Mouse (Mus musculus) stomach, embryonic 15.5 days (tissue): ENCODE data around the gene Smarcal1. TPM values are rescaled to one million over a fixed set of nuclear protein-coding genes. Genes with fewer than 3 reads are reported as not detected.

Experiments
- ATAC-seq: fragments of 200-750 bp; cut with Nextera tagmentation; 2 replicates; pipeline ENCODE4 v1.8.0; 2017; ENCODE audit warnings: low read depth, moderate number of reproducible peaks, moderate TSS enrichment; ENCODE audit not compliant: insufficient read depth, low FRiP score
- H3K27ac ChIP-seq: fragments of 300-500 bp; sonication (generic); 2 replicates; pipeline ENCODE4 v1.5.1; 2015; ENCODE audit warnings: mild to moderate bottlenecking, inconsistent platforms
- H3K27me3 ChIP-seq: fragments of 300-500 bp; sonication (generic); replicated peaks from 2 replicates; pipeline ENCODE4 v1.6.1; 2015; ENCODE audit warnings: inconsistent platforms
- H3K36me3 ChIP-seq: fragments of 300-500 bp; sonication (generic); 2 replicates; pipeline ENCODE4 v1.6.1; 2015; ENCODE audit warnings: inconsistent platforms
- H3K4me1 ChIP-seq: fragments of 300-500 bp; sonication (generic); 2 replicates; pipeline ENCODE4 v1.6.1; 2015; ENCODE audit warnings: inconsistent platforms
- H3K4me2 ChIP-seq: fragments of 300-500 bp; sonication (generic); 2 replicates; pipeline ENCODE4 v1.6.1; 2015; ENCODE audit warnings: mild to moderate bottlenecking, inconsistent platforms
- H3K4me3 ChIP-seq: fragments of 300-500 bp; sonication (generic); replicated peaks from 2 replicates; pipeline ENCODE4 v1.5.1; 2015; ENCODE audit warnings: inconsistent platforms
- H3K9ac ChIP-seq: fragments of 300-500 bp; sonication (generic); 2 replicates; pipeline ENCODE4 v1.6.1; 2015; ENCODE audit warnings: inconsistent platforms
- H3K9me3 ChIP-seq: fragments of 300-500 bp; sonication (generic); 2 replicates; pipeline ENCODE4 v1.6.1; 2016; ENCODE audit warnings: inconsistent platforms
- WGBS: fragments of 180-500 bp; shearing (Covaris S2); methylation state at CpG from one replicate; pipeline ENCODE4 v1.1.7; 2015; 5-methylcytosine and 5-hydroxymethylcytosine counted together
- polyA plus RNA-seq: library from polyadenylated mRNA; unstranded; fragments of >200 nt; fragmentation: Nextera tagmentation; extraction: Ambion mirVana; gene quantifications from 2 replicates; pipeline ENCODE4 v1.2.1, GENCODE M21; 2015

The Smarcal1 gene
- polyA plus RNA-seq, 1 experiment from 2014 or later, result 18.2 TPM

DNA sequence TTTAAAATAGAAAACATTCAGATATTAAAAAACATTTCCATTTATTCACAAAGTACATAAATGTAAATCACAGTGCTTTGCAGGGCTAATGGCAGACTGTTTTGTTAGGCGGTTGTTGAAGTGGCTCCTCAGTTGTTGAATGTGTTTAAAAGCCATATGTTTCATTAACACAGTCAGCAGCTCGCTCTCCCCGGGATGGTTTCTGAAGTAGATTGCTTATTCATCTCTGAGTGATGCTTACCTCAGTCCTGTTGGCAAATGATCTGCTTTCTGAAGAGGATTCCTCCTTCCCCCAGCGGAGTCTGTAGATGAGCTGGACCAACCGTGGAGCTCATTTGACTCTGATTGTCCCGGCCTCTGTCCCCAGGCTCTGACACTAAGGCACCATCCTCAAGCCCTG is 29.1 kb downstream of the Smarcal1 start:
- ATAC-seq, result no peak
- H3K9me3 ChIP-seq, result no peaks in the 10 kb centered on the region

GRCm38 (mm10) chr1:72635221-72635620 is 52.2 kb downstream of the Smarcal1 start:
- no peaks in the 10 kb centered on the region for H3K9me3 ChIP-seq
- ATAC-seq, result no peak
- no peaks in the 10 kb centered on the region for H3K27me3 ChIP-seq
- no peak overlapping the region for H3K27ac ChIP-seq
- no peak overlapping the region for H3K9ac ChIP-seq
- WGBS, result 48% methylated on average over 5 of the region's 5 CpGs
- H3K4me3 ChIP-seq, result no peak overlapping the region
- no peak overlapping the region for H3K4me2 ChIP-seq
- H3K36me3 ChIP-seq, result peaks cover 11% of the 10 kb centered on the region
- H3K4me1 ChIP-seq, result no peaks in the 10 kb centered on the region

More for the DNA sequence above, 29.1 kb downstream of the Smarcal1 start:
- Histone ChIP-seq H3K36me3 (peaks cover 33% of the 10 kb centered on the region), H3K4me3 (no peak overlapping the region), H3K9ac (no peak overlapping the region), H3K4me1 (no peaks in the 10 kb centered on the region), H3K4me2 (no peak overlapping the region), H3K27me3 (no peaks in the 10 kb centered on the region), H3K27ac (no peak overlapping the region)
- 90% methylated on average over 6 of the region's 6 CpGs for WGBS

DNA sequence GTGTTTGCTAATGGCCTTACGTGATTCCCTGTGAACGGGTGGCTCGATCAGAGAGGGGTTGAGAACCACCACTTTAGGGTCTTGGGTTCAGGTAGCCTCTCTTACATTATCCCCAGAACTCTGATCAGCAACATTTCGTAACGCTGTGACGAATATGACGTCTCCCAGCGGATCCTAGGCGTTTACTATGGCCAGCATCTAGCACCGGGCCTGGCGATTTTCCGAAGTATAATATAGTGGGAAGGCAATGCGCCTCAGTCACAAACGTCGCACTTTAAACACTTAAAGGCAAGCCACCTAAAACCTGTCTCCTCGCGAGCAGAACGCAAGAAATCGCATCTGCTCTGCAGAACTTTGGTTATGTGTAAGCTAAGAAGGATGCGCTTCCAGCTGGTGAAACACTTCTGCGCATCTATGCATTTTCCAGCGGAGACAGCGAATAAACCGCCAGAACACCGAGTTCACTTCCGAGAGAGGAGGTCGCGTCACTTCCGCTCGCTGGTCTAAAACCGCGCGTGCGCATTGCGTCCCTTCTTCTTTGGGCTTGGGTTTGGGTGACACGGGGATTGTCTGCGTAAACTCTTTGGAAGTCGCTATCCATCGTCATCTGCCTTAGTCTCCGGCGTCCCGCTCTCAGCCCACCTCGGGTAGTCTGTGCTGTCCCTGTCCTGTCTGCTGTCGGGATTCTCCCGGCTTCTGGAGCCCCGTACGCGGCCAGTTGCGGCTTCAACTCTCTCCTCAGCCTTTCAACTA is 57.8 kb downstream of the Smarcal1 start:
- WGBS, result 42% methylated on average over 49 of the region's 49 CpGs
- ATAC-seq, result peak; percentile 18; the same call in 1 of the 2 replicates
- no peak overlapping the region for H3K9ac ChIP-seq

GRCm38 (mm10) chr1:72673070-72673469 is 90.0 kb downstream of the Smarcal1 start:
- Histone ChIP-seq H3K36me3 (no peaks in the 10 kb centered on the region), H3K9me3 (no peaks in the 10 kb centered on the region), H3K4me2 (no peak overlapping the region), H3K27ac (no peak overlapping the region), H3K27me3 (no peaks in the 10 kb centered on the region), H3K4me3 (no peak overlapping the region), H3K4me1 (no peaks in the 10 kb centered on the region), H3K9ac (no peak overlapping the region)
- 31% methylated on average over 3 of the region's 3 CpGs for WGBS
- ATAC-seq, result no peak

More for the DNA sequence above, 57.8 kb downstream of the Smarcal1 start:
- Histone ChIP-seq H3K27me3 (no peaks in the 10 kb centered on the region), H3K4me2 (peak overlapping the region; percentile 55), H3K4me3 (peak overlapping the region; percentile 27), H3K4me1 (no peaks in the 10 kb centered on the region), H3K9me3 (no peaks in the 10 kb centered on the region), H3K36me3 (no peaks in the 10 kb centered on the region), H3K27ac (no peak overlapping the region)

Other genes starting within 250 kb of the Smarcal1 start
- gene March4, start 46.3 kb upstream of the Smarcal1 start, polyA plus RNA-seq, result 0.18 and 0.21 TPM in 2 replicates
- gene Ankar, start 117.3 kb downstream of the Smarcal1 start, polyA plus RNA-seq, result not detected in 2 replicates
- gene Rpl37a, start 128.0 kb downstream of the Smarcal1 start, polyA plus RNA-seq, result 1,608 and 1,724 TPM in 2 replicates
- gene Igfbp2, start 241.3 kb downstream of the Smarcal1 start, polyA plus RNA-seq, result 404 and 428 TPM in 2 replicates